Mouse (Mus musculus) urinary bladder, postnatal 4 days (tissue): Measurements from ENCODE around the gene Ubl5.
"Not testable (repeated sequence)": the region's sequence is repeated elsewhere in the genome, so short reads cannot be mapped to it uniquely, and the experiment has no call there.

Experiments used
- DNase-seq, 2 experiments: peaks; one replicate each; pipeline ENCODE4 v3.0.0; 2021 to 2022; ENCODE audit warnings: low spot score in 2 of 2

Ubl5 gene

GRCm38 (mm10) chr9:20642101-20642895, at the start of gene Ubl5:
Ubl5 (plus strand) TSS chr9:20642878.
- peak; percentile 83 to 92 for DNase-seq

GRCm38 (mm10) chr9:20601270-20601669, 41.4 kb upstream of the Ubl5 start:
- DNase-seq, result no peak

- no peak for DNase-seq
Observed at GRCm38 (mm10) chr9:20606269-20606668, 36.4 kb upstream of the Ubl5 start.

- DNase-seq, result peak; percentile 80 to 88
Observed at GRCm38 (mm10) chr9:20607100-20607974, 35.3 kb upstream of the Ubl5 start.

- no peak for DNase-seq
Observed at GRCm38 (mm10) chr9:20609831-20610464, 32.7 kb upstream of the Ubl5 start.

- no peak for DNase-seq
Observed at GRCm38 (mm10) chr9:20611976-20612375, 30.7 kb upstream of the Ubl5 start.

- DNase-seq, result no peak
Observed at GRCm38 (mm10) chr9:20616685-20617084, 26.0 kb upstream of the Ubl5 start.

GRCm38 (mm10) chr9:20631332-20631731, 11.3 kb upstream of the Ubl5 start:
- no peak for DNase-seq

- DNase-seq, result not testable (repeated sequence)
Observed at GRCm38 (mm10) chr9:20635676-20636075, 7.0 kb upstream of the Ubl5 start.

- DNase-seq, result no peak
Observed at GRCm38 (mm10) chr9:20636256-20636655, 6.4 kb upstream of the Ubl5 start.

GRCm38 (mm10) chr9:20636790-20637189, 5.9 kb upstream of the Ubl5 start:
- DNase-seq, result no peak

GRCm38 (mm10) chr9:20638552-20638951, 4.1 kb upstream of the Ubl5 start:
- DNase-seq, result no peak

- no peak for DNase-seq
Observed at GRCm38 (mm10) chr9:20639486-20639885, 3.2 kb upstream of the Ubl5 start.

GRCm38 (mm10) chr9:20641501-20641900, 1.2 kb upstream of the Ubl5 start:
- no peak for DNase-seq

- peak; percentile 81 to 87 for DNase-seq
Observed at GRCm38 (mm10) chr9:20642896-20643466, 303 bp downstream of the Ubl5 start.

GRCm38 (mm10) chr9:20643781-20644180, 1.1 kb downstream of the Ubl5 start:
- DNase-seq, result no peak

- DNase-seq, result peak; percentile 63 to 75
Observed at GRCm38 (mm10) chr9:20644360-20645081, 1.8 kb downstream of the Ubl5 start, which contains the start of gene Fbxl12. Fbxl12 (minus strand) TSS chr9:20644767.

- no peak for DNase-seq
Observed at GRCm38 (mm10) chr9:20645121-20645520, 2.4 kb downstream of the Ubl5 start.

- DNase-seq, result peak; percentile 97 to 99
Observed at GRCm38 (mm10) chr9:20651602-20652259, 9.1 kb downstream of the Ubl5 start, which contains the start of gene Pin1. Pin1 (plus strand) TSS chr9:20652095.

GRCm38 (mm10) chr9:20652260-20652658, 9.6 kb downstream of the Ubl5 start:
- no peak for DNase-seq
